Mouse (Mus musculus): ENCODE measurements around the gene Fam221b. TPM values are rescaled to one million over a fixed set of nuclear protein-coding genes. Genes with fewer than 3 reads are reported as not detected.

Gene Fam221b
- polyA plus RNA-seq, 1 experiment from 2014 or later = 3.4 TPM

GRCm38 (mm10) chr4:43693806-43694241 is 24.9 kb upstream of the Fam221b start:
- Histone ChIP-seq H3K27ac (no peak overlapping the region), H3K4me2 (no peak overlapping the region), H3K9ac (no peak overlapping the region), H3K27me3 (0 out of 2 replicates have a peak, but pooled peaks cover 4% of the 10 kb centered on the region), H3K4me3 (no peak overlapping the region), H3K36me3 (peaks cover 21% of the 10 kb centered on the region), H3K4me1 (no peaks in the 10 kb centered on the region), H3K9me3 (no peaks in the 10 kb centered on the region)
- WGBS = 80% methylated on average over 5 of the region's 5 CpGs
- ATAC-seq (ENCODE audit: insufficient number of reproducible peaks, insufficient read depth, low FRiP score, low TSS enrichment, low read depth) = no peak

GRCm38 (mm10) chr4:43691026-43691425 is 22.1 kb upstream of the Fam221b start:
- no peak for ATAC-seq (ENCODE audit: insufficient number of reproducible peaks, insufficient read depth, low FRiP score, low TSS enrichment, low read depth)
- Histone ChIP-seq H3K4me2 (no peak overlapping the region), H3K4me1 (no peaks in the 10 kb centered on the region), H3K36me3 (peaks cover 45% of the 10 kb centered on the region), H3K4me3 (no peak overlapping the region), H3K9me3 (no peaks in the 10 kb centered on the region), H3K9ac (no peak overlapping the region), H3K27ac (no peak overlapping the region), H3K27me3 (no peaks in the 10 kb centered on the region)
- 77% methylated on average over 5 of the region's 5 CpGs for WGBS

GRCm38 (mm10) chr4:43690021-43690420 is 21.1 kb upstream of the Fam221b start:
- H3K9me3 ChIP-seq = no peaks in the 10 kb centered on the region
- H3K4me2 ChIP-seq = no peak overlapping the region
- H3K27ac ChIP-seq = no peak overlapping the region
- no peak for ATAC-seq (ENCODE audit: insufficient number of reproducible peaks, insufficient read depth, low FRiP score, low TSS enrichment, low read depth)
- H3K4me3 ChIP-seq = no peak overlapping the region
- H3K9ac ChIP-seq = 0 out of 2 replicates have a peak overlapping the region, but pooled peaks have one; percentile 11
- H3K27me3 ChIP-seq = no peaks in the 10 kb centered on the region
- 96% methylated on average over 17 of the region's 17 CpGs for WGBS
- no peaks in the 10 kb centered on the region for H3K4me1 ChIP-seq
- H3K36me3 ChIP-seq = peaks cover 55% of the 10 kb centered on the region

GRCm38 (mm10) chr4:43679416-43680043 is 10.6 kb upstream of the Fam221b start:
- H3K36me3 ChIP-seq = peaks cover 81% of the 10 kb centered on the region
- no peaks in the 10 kb centered on the region for H3K4me1 ChIP-seq
- no peak for ATAC-seq (ENCODE audit: insufficient number of reproducible peaks, insufficient read depth, low FRiP score, low TSS enrichment, low read depth)
- no peak overlapping the region for H3K4me3 ChIP-seq
- no peak overlapping the region for H3K4me2 ChIP-seq
- no peaks in the 10 kb centered on the region for H3K9me3 ChIP-seq
- no peak overlapping the region for H3K27ac ChIP-seq
- H3K9ac ChIP-seq = no peak overlapping the region
- WGBS = 88% methylated on average over 7 of the region's 7 CpGs
- no peaks in the 10 kb centered on the region for H3K27me3 ChIP-seq

- Histone ChIP-seq H3K4me2 (no peak overlapping the region), H3K27ac (no peak overlapping the region), H3K27me3 (no peaks in the 10 kb centered on the region), H3K9me3 (no peaks in the 10 kb centered on the region), H3K4me1 (no peaks in the 10 kb centered on the region), H3K9ac (no peak overlapping the region), H3K36me3 (peaks cover 81% of the 10 kb centered on the region), H3K4me3 (no peak overlapping the region)
- no peak for ATAC-seq (ENCODE audit: insufficient number of reproducible peaks, insufficient read depth, low FRiP score, low TSS enrichment, low read depth)
- WGBS = 82% methylated on average over 6 of the region's 6 CpGs
These were observed 9.6 kb upstream of the Fam221b start for GRCm38 (mm10) chr4:43678541-43678940.

GRCm38 (mm10) chr4:43675608-43676007 is 6.7 kb upstream of the Fam221b start:
- Histone ChIP-seq H3K27me3 (no peaks in the 10 kb centered on the region), H3K36me3 (peaks cover 55% of the 10 kb centered on the region), H3K9ac (no peak overlapping the region), H3K4me2 (no peak overlapping the region), H3K4me3 (no peak overlapping the region), H3K27ac (no peak overlapping the region), H3K9me3 (no peaks in the 10 kb centered on the region), H3K4me1 (peaks cover 18% of the 10 kb centered on the region)
- WGBS = 72% methylated on average over 4 of the region's 4 CpGs
- ATAC-seq (ENCODE audit: insufficient number of reproducible peaks, insufficient read depth, low FRiP score, low TSS enrichment, low read depth) = no peak

GRCm38 (mm10) chr4:43674974-43675373 is 6.0 kb upstream of the Fam221b start:
- ATAC-seq (ENCODE audit: insufficient number of reproducible peaks, insufficient read depth, low FRiP score, low TSS enrichment, low read depth) = no peak
- Histone ChIP-seq H3K4me1 (peaks cover 24% of the 10 kb centered on the region), H3K4me3 (no peak overlapping the region), H3K4me2 (no peak overlapping the region), H3K9me3 (no peaks in the 10 kb centered on the region), H3K27me3 (no peaks in the 10 kb centered on the region), H3K9ac (no peak overlapping the region), H3K36me3 (peaks cover 53% of the 10 kb centered on the region), H3K27ac (no peak overlapping the region)
- 77% methylated on average over 5 of the region's 5 CpGs for WGBS

GRCm38 (mm10) chr4:43673703-43674102 is 4.8 kb upstream of the Fam221b start:
- no peak overlapping the region for H3K9ac ChIP-seq
- no peak overlapping the region for H3K4me2 ChIP-seq
- no peak overlapping the region for H3K27ac ChIP-seq
- ATAC-seq (ENCODE audit: insufficient number of reproducible peaks, insufficient read depth, low FRiP score, low TSS enrichment, low read depth) = no peak
- H3K27me3 ChIP-seq = no peaks in the 10 kb centered on the region
- H3K4me3 ChIP-seq = no peak overlapping the region
- H3K4me1 ChIP-seq = peaks cover 30% of the 10 kb centered on the region
- 76% methylated on average over 8 of the region's 8 CpGs for WGBS
- H3K36me3 ChIP-seq = peaks cover 44% of the 10 kb centered on the region
- no peaks in the 10 kb centered on the region for H3K9me3 ChIP-seq

GRCm38 (mm10) chr4:43672070-43672469 is 3.1 kb upstream of the Fam221b start:
- Histone ChIP-seq H3K4me2 (no peak overlapping the region), H3K27me3 (no peaks in the 10 kb centered on the region), H3K27ac (no peak overlapping the region), H3K9me3 (no peaks in the 10 kb centered on the region), H3K9ac (no peak overlapping the region), H3K4me3 (no peak overlapping the region), H3K4me1 (peaks cover 36% of the 10 kb centered on the region), H3K36me3 (peaks cover 32% of the 10 kb centered on the region)
- no peak for ATAC-seq (ENCODE audit: insufficient number of reproducible peaks, insufficient read depth, low FRiP score, low TSS enrichment, low read depth)
- WGBS = 10% methylated on average over 2 of the region's 2 CpGs

GRCm38 (mm10) chr4:43669428-43669794 is 466 bp upstream of the Fam221b start:
- Histone ChIP-seq H3K4me1 (peaks cover 36% of the 10 kb centered on the region), H3K4me3 (peak overlapping the region; percentile 77), H3K36me3 (peaks cover 6% of the 10 kb centered on the region), H3K9me3 (no peaks in the 10 kb centered on the region), H3K9ac (peak overlapping the region; percentile 90), H3K27me3 (peaks cover 19% of the 10 kb centered on the region), H3K4me2 (peak overlapping the region; percentile 90), H3K27ac (peak overlapping the region; percentile 55; the same call in 1 of the 2 replicates)
- 0% methylated on average over 13 of the region's 25 CpGs for WGBS
- ATAC-seq (ENCODE audit: insufficient number of reproducible peaks, insufficient read depth, low FRiP score, low TSS enrichment, low read depth) = peak; percentile 70

GRCm38 (mm10) chr4:43666412-43666811 is 2.5 kb downstream of the Fam221b start:
- Histone ChIP-seq H3K9ac (no peak overlapping the region), H3K9me3 (no peaks in the 10 kb centered on the region), H3K27me3 (peaks cover 39% of the 10 kb centered on the region), H3K36me3 (no peaks in the 10 kb centered on the region), H3K4me2 (no peak overlapping the region), H3K4me1 (peaks cover 26% of the 10 kb centered on the region), H3K27ac (no peak overlapping the region), H3K4me3 (no peak overlapping the region)
- 22% methylated on average over 4 of the region's 4 CpGs for WGBS
- no peak for ATAC-seq (ENCODE audit: insufficient number of reproducible peaks, insufficient read depth, low FRiP score, low TSS enrichment, low read depth)

GRCm38 (mm10) chr4:43657146-43657545 is 11.8 kb downstream of the Fam221b start:
- WGBS = 64% methylated on average over 4 of the region's 4 CpGs
- Histone ChIP-seq H3K9ac (no peak overlapping the region), H3K4me1 (peaks cover 15% of the 10 kb centered on the region), H3K4me3 (peak overlapping the region; percentile 79), H3K36me3 (no peaks in the 10 kb centered on the region), H3K9me3 (no peaks in the 10 kb centered on the region), H3K27ac (no peak overlapping the region), H3K4me2 (peak overlapping the region; percentile 88), H3K27me3 (peaks cover 26% of the 10 kb centered on the region)
- ATAC-seq (ENCODE audit: insufficient number of reproducible peaks, insufficient read depth, low FRiP score, low TSS enrichment, low read depth) = no peak

Measured in embryonic facial prominence, embryonic 13.5 days (tissue).